Mouse (Mus musculus): ENCODE results near the gene Gm16503. TPM values are rescaled to one million over a fixed set of nuclear protein-coding genes. Genes with fewer than 3 reads are reported as not detected.
"Not testable (repeated sequence)": the region's sequence is repeated elsewhere in the genome, so short reads cannot be mapped to it uniquely, and the experiment has no call there.

Gm16503 gene
- polyA plus RNA-seq (2014; fragmentation: Nextera tagmentation; extraction: Ambion mirVana) = 0.72 and 0.79 TPM in 2 replicates

DNA sequence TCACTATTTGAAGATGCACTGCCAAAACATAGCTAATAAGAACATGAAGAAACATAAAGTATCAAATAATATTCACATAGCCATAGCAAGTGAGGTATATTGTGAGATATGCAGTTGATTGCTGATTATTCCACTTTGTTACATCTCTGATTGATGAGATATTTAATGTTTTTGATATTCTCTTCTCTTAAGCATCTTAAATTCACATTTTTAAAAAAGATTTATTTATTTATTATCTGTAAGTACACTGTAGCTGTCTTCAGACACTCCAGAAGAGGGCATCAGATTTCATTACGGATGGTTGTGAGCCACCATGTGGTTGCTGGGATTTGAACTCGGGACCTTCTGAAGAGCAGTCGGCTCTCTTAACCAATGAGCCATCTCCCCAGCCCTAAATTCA, at the start of gene Gm16503:
Gm16503 (plus strand) TSS at position 301 of the 400 bp plus-strand sequence.
- peaks cover 60% of the 10 kb centered on the region for H3K9me3 ChIP-seq (ENCODE audit: control insufficient read depth, low read length)
- not testable (repeated sequence) for H3K9ac ChIP-seq (replicated peaks; ENCODE audit: low read length); DNase-seq; H3K36me3 ChIP-seq (ENCODE audit: control insufficient read depth, insufficient read depth, low read length); H3K27ac ChIP-seq (replicated peaks; ENCODE audit: low read depth, low read length); ATAC-seq (ENCODE audit: low FRiP score, low TSS enrichment); H3K27me3 ChIP-seq (ENCODE audit: control insufficient read depth, insufficient read depth, low read length); H3K4me2 ChIP-seq (ENCODE audit: low read length); H3K4me1 ChIP-seq (ENCODE audit: control insufficient read depth, insufficient read depth, low read length); H3K4me3 ChIP-seq (replicated peaks; ENCODE audit: low read depth, low read length)
- WGBS = 88% methylated on average over 3 of the region's 3 CpGs

DNA sequence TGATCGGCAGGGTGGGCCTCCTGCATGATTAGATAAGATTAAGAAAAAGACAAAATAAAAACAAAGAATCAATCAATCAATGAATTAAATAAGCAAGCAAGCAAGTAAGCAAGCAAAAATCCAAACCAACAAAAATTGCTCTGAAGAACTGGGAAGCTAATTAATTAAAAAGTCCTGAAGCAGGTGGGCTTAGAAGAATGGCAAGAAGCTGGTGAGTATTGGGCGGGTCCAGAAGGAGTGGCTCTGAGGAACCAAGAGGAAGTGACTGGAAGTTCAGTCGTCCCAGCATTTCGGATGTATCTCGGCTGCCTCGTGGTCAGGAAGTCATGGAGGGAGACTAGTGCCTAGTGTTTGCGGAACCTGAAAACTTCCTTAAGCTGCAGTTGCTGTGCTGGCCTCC, 47.9 kb upstream of the Gm16503 start, which contains the start of gene Zfp982:
Zfp982 (plus strand) TSS at position 301 of the 400 bp plus-strand sequence.
- not testable (repeated sequence) for H3K27ac ChIP-seq (replicated peaks; ENCODE audit: low read depth, low read length); DNase-seq; H3K9ac ChIP-seq (replicated peaks; ENCODE audit: low read length); H3K27me3 ChIP-seq (ENCODE audit: control insufficient read depth, insufficient read depth, low read length); ATAC-seq (ENCODE audit: low FRiP score, low TSS enrichment); H3K4me2 ChIP-seq (ENCODE audit: low read length); H3K36me3 ChIP-seq (ENCODE audit: control insufficient read depth, insufficient read depth, low read length); H3K4me3 ChIP-seq (replicated peaks; ENCODE audit: low read depth, low read length); H3K4me1 ChIP-seq (ENCODE audit: control insufficient read depth, insufficient read depth, low read length)
- peaks cover 36% of the 10 kb centered on the region for H3K9me3 ChIP-seq (ENCODE audit: control insufficient read depth, low read length)
- 87% methylated on average over 7 of the region's 7 CpGs for whole genome bisulfite sequencing

DNA sequence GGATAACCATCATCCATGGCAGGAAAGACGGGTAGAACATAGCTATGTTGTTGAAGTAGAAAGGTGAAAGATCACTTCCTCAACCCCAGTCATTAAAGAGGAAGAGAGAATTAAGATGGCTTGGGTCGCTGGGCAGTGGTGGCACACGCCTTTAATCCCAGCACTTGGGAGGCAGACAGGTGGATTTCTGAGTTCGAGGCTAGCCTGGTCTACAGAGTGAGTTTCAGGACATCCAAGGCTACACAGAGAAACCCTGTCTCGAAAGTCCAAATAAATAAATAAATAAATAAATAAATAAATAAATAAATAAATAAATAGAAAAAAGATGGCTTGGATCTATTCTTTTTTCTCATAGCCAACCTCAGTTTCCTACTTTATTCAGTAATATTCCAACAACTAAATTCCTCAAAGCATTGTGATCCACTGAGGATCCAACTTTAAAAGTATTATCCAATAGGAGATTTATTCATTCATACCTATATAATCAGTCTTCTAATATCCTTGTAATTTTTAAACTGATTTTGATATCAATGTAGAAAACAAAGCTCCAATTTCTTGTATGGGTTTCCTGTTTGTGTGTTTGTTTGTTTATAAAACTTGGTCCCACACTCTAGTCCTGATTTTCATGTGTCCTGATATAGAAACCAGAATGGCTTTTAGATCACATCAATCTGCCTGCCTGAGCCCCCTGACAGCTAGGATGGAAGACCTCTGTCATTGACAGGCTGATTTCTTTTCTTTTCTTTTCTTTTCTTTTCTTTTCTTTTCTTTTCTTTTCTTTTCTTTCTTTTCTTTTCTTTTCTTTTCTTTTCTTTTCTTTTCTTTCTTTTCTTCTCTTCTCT, 41.0 kb upstream of the Gm16503 start:
- H3K4me2 ChIP-seq (ENCODE audit: low read length); H3K4me1 ChIP-seq (ENCODE audit: control insufficient read depth, insufficient read depth, low read length); H3K27me3 ChIP-seq (ENCODE audit: control insufficient read depth, insufficient read depth, low read length); DNase-seq; H3K4me3 ChIP-seq (replicated peaks; ENCODE audit: low read depth, low read length); H3K27ac ChIP-seq (replicated peaks; ENCODE audit: low read depth, low read length); H3K36me3 ChIP-seq (ENCODE audit: control insufficient read depth, insufficient read depth, low read length); H3K9ac ChIP-seq (replicated peaks; ENCODE audit: low read length): not testable (repeated sequence)
- 89% methylated on average over 5 of the region's 5 CpGs for WGBS
- peaks cover 29% of the 10 kb centered on the region for H3K9me3 ChIP-seq (ENCODE audit: control insufficient read depth, low read length)
- peak; percentile 20; the same call in 1 of the 2 replicates for ATAC-seq (ENCODE audit: low FRiP score, low TSS enrichment)

DNA sequence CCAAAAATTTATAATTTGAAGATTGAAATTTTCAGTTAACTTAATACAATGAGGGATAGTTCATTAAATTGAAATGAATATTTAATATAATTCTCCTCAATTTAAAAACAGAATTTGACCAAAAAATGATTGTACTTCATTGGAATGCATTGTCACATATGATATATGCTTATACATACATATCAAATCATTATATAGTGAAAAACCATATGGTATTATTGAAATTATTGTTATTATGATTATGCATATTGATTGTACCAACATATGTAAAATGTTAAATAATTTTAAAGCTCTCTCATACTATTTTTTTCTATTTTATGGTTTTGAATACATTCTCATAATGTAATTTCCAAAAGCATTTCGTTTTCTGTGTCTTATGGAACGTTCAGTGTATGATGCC, 30.8 kb upstream of the Gm16503 start:
- no peak overlapping the region for H3K4me2 ChIP-seq (ENCODE audit: low read length)
- ATAC-seq (ENCODE audit: low FRiP score, low TSS enrichment) = no peak
- peaks cover 33% of the 10 kb centered on the region for H3K9me3 ChIP-seq (ENCODE audit: control insufficient read depth, low read length)
- H3K27ac ChIP-seq (replicated peaks; ENCODE audit: low read depth, low read length) = no peak overlapping the region
- no peak overlapping the region for H3K4me3 ChIP-seq (replicated peaks; ENCODE audit: low read depth, low read length)
- 85% methylated on average over 2 of the region's 2 CpGs for WGBS
- no peaks in the 10 kb centered on the region for H3K27me3 ChIP-seq (ENCODE audit: control insufficient read depth, insufficient read depth, low read length)
- no peaks in the 10 kb centered on the region for H3K36me3 ChIP-seq (ENCODE audit: control insufficient read depth, insufficient read depth, low read length)
- DNase-seq = no peak
- H3K4me1 ChIP-seq (ENCODE audit: control insufficient read depth, insufficient read depth, low read length) = no peaks in the 10 kb centered on the region
- no peak overlapping the region for H3K9ac ChIP-seq (replicated peaks; ENCODE audit: low read length)

DNA sequence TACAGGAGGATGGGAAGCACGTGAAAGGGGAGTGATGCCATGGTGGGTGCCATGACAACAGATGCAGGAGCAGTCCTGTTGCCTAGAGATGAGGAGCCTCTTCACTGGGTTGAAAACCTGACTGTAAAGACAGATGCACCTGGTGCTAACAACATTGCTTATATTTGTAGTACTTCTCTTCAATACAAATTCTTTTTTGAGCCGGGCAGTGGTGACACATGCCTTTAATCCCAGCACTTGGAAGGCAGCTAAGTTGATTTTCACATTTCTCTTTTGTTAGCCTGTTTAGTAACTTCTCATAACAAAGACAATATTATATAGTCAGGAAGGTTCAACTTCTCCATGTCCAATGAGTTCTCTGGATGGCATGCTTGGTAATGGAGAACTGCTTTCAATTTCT, 21.0 kb upstream of the Gm16503 start:
- Histone ChIP-seq H3K27ac (replicated peaks; ENCODE audit: low read depth, low read length) (no peak overlapping the region), H3K9me3 (ENCODE audit: control insufficient read depth, low read length) (peaks cover 80% of the 10 kb centered on the region), H3K4me1 (ENCODE audit: control insufficient read depth, insufficient read depth, low read length) (no peaks in the 10 kb centered on the region), H3K9ac (replicated peaks; ENCODE audit: low read length) (no peak overlapping the region), H3K4me2 (ENCODE audit: low read length) (no peak overlapping the region), H3K27me3 (ENCODE audit: control insufficient read depth, insufficient read depth, low read length) (no peaks in the 10 kb centered on the region), H3K36me3 (ENCODE audit: control insufficient read depth, insufficient read depth, low read length) (no peaks in the 10 kb centered on the region), H3K4me3 (replicated peaks; ENCODE audit: low read depth, low read length) (no peak overlapping the region)
- DNase-seq (no peak), ATAC-seq (ENCODE audit: low FRiP score, low TSS enrichment) (0 out of 2 replicates have a peak, but pooled peaks have one; percentile 9)
- WGBS = 67% methylated on average over 2 of the region's 2 CpGs

DNA sequence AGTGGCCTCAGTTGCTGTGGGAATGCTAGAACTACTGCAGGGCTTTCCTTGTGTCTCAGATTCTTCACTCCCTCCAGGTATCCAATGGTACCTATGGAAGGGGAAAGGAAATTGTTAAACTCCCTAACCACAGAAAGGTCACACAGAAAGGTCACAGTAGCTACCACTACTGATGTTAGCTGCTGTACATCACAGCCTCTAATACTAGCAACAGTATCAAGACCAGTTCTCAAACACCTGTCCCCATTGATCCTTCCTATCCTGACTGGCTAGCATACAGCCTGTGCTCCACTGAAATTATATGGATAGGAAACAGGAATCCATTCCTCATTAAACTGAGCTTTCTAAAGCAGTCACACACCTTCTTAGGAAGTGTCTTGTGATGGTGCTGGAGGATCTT, 19.9 kb upstream of the Gm16503 start:
- H3K4me3 ChIP-seq (replicated peaks; ENCODE audit: low read depth, low read length) = no peak overlapping the region
- no peak overlapping the region for H3K27ac ChIP-seq (replicated peaks; ENCODE audit: low read depth, low read length)
- DNase-seq (no peak), ATAC-seq (ENCODE audit: low FRiP score, low TSS enrichment) (no peak; the same call in 1 of the 2 replicates)
- H3K9me3 ChIP-seq (ENCODE audit: control insufficient read depth, low read length) = peaks cover 85% of the 10 kb centered on the region
- no peak overlapping the region for H3K4me2 ChIP-seq (ENCODE audit: low read length)
- no peak overlapping the region for H3K9ac ChIP-seq (replicated peaks; ENCODE audit: low read length)
- H3K27me3 ChIP-seq (ENCODE audit: control insufficient read depth, insufficient read depth, low read length) = no peaks in the 10 kb centered on the region
- no peaks in the 10 kb centered on the region for H3K4me1 ChIP-seq (ENCODE audit: control insufficient read depth, insufficient read depth, low read length)
- H3K36me3 ChIP-seq (ENCODE audit: control insufficient read depth, insufficient read depth, low read length) = no peaks in the 10 kb centered on the region

DNA sequence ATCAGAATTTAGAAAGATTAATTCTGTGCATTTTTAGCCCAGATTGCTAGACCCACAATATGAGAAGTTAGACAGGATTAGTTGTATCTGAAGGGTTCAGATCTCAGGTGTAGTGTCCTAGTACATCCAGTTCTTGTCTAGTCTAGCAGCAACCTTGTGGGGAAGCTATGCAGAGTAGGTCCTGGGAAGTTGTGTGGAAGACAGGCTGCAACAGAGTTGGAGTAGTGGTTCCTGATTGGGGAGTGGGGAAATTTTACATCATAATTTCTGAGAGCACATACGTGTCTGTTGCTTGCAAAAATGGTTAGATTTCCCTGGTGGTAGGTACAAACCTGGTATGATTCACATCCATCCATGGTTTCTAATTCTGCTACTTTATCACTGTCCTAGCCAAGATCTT, 14.9 kb upstream of the Gm16503 start:
- no peak for DNase-seq
- ATAC-seq (ENCODE audit: low FRiP score, low TSS enrichment) = no peak
- no peaks in the 10 kb centered on the region for H3K36me3 ChIP-seq (ENCODE audit: control insufficient read depth, insufficient read depth, low read length)
- no peaks in the 10 kb centered on the region for H3K27me3 ChIP-seq (ENCODE audit: control insufficient read depth, insufficient read depth, low read length)
- no peak overlapping the region for H3K4me3 ChIP-seq (replicated peaks; ENCODE audit: low read depth, low read length)
- H3K9me3 ChIP-seq (ENCODE audit: control insufficient read depth, low read length) = peaks cover 82% of the 10 kb centered on the region
- no peaks in the 10 kb centered on the region for H3K4me1 ChIP-seq (ENCODE audit: control insufficient read depth, insufficient read depth, low read length)
- H3K27ac ChIP-seq (replicated peaks; ENCODE audit: low read depth, low read length) = no peak overlapping the region
- 83% methylated on average over 1 of the region's 1 CpGs for WGBS
- H3K9ac ChIP-seq (replicated peaks; ENCODE audit: low read length) = no peak overlapping the region
- H3K4me2 ChIP-seq (ENCODE audit: low read length) = no peak overlapping the region

DNA sequence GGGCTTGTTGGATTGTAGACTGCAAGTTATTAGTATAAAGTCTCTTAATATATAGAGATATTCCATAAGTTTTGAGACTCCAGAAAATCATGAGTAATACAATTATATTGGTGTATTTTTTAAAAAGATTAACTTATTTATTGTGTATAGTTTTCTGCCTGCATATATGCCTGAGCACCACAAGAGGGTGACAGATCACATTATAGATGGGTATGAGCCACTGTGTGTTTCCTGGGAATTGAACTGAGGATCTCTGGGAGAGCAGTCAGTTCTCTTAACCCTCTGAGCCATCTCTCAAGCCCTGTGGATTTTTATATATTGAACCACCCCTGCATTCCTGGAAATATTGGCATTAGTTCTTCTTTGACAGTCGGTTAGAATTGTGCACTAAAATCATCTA, 9.7 kb upstream of the Gm16503 start:
- no peaks in the 10 kb centered on the region for H3K4me1 ChIP-seq (ENCODE audit: control insufficient read depth, insufficient read depth, low read length)
- WGBS = 92% methylated on average over 1 of the region's 1 CpGs
- H3K9ac ChIP-seq (replicated peaks; ENCODE audit: low read length) = no peak overlapping the region
- H3K4me2 ChIP-seq (ENCODE audit: low read length) = no peak overlapping the region
- peaks cover 62% of the 10 kb centered on the region for H3K9me3 ChIP-seq (ENCODE audit: control insufficient read depth, low read length)
- no peak for ATAC-seq (ENCODE audit: low FRiP score, low TSS enrichment)
- no peak for DNase-seq
- no peaks in the 10 kb centered on the region for H3K27me3 ChIP-seq (ENCODE audit: control insufficient read depth, insufficient read depth, low read length)
- no peak overlapping the region for H3K27ac ChIP-seq (replicated peaks; ENCODE audit: low read depth, low read length)
- H3K4me3 ChIP-seq (replicated peaks; ENCODE audit: low read depth, low read length) = no peak overlapping the region
- no peaks in the 10 kb centered on the region for H3K36me3 ChIP-seq (ENCODE audit: control insufficient read depth, insufficient read depth, low read length)

DNA sequence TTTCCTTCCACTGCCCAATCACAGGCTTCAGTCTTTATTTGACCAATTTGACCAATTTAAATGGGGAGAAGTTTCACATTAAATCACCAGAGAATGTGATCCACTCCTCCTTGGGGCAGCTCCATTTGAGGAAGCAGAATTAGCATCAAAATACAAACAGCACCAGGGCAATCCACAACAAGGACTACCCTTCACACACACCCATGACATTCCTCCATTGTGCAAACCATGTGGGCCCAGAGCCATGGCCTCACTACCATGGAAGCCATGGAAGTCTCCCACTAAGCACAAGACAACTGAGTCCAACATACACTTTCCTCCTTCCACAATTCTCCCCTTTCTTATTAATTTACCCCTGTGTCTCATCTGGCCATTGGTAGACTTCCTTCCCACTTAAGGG, 4.1 kb upstream of the Gm16503 start:
- not testable (repeated sequence) for H3K4me3 ChIP-seq (replicated peaks; ENCODE audit: low read depth, low read length); H3K4me2 ChIP-seq (ENCODE audit: low read length); H3K36me3 ChIP-seq (ENCODE audit: control insufficient read depth, insufficient read depth, low read length); H3K27ac ChIP-seq (replicated peaks; ENCODE audit: low read depth, low read length); H3K27me3 ChIP-seq (ENCODE audit: control insufficient read depth, insufficient read depth, low read length); ATAC-seq (ENCODE audit: low FRiP score, low TSS enrichment); H3K9ac ChIP-seq (replicated peaks; ENCODE audit: low read length); H3K4me1 ChIP-seq (ENCODE audit: control insufficient read depth, insufficient read depth, low read length); DNase-seq
- peaks cover 59% of the 10 kb centered on the region for H3K9me3 ChIP-seq (ENCODE audit: control insufficient read depth, low read length)
